Mouse (Mus musculus): ENCODE results near the gene Glb1l. TPM values are rescaled to one million over a fixed set of nuclear protein-coding genes. Genes with fewer than 3 reads are reported as not detected.

Gene Glb1l
- polyA plus RNA-seq, 1 experiment: 2.0 TPM

- TF ChIP-seq MYOD1 (IDR thresholded peaks at IDR 0.05; ENCODE audit: control insufficient read depth in 1 of 3, insufficient read length in 2 of 3, low read depth in 2 of 3) (peak in 1 of 3 experiments; percentile 70), MYOG (IDR thresholded peaks at IDR 0.05; ENCODE audit: control insufficient read depth in 1 of 3, insufficient read depth in 1 of 3, insufficient read length in 2 of 3, low read depth in 2 of 3) (peak in 1 of 3 experiments; percentile 68), TCF12 (IDR thresholded peaks at IDR 0.05; ENCODE audit: insufficient read depth, poor library complexity, severe bottlenecking) (no peak), CEBPB (IDR thresholded peaks at IDR 0.05; ENCODE audit: insufficient read depth, poor library complexity, severe bottlenecking) (no peak)
- Histone ChIP-seq H3ac (ENCODE audit: control insufficient read depth, insufficient read length) (no peak overlapping the region), H3K36me3 (ENCODE audit: control insufficient read depth, insufficient read depth) (no peaks in the 10 kb centered on the region), H3K4me2 (ENCODE audit: low read depth) (peak overlapping the region; percentile 82), H3K79me2 (ENCODE audit: control insufficient read depth, insufficient read depth) (no peaks in the 10 kb centered on the region), H3K27me3 (ENCODE audit: control insufficient read depth, insufficient read depth, insufficient read length) (no peaks in the 10 kb centered on the region), H3K4me3 (no peak overlapping the region)
Measured at GRCm38 (mm10) chr1:75231224-75231623, 20.6 kb upstream of the Glb1l start.

DNA sequence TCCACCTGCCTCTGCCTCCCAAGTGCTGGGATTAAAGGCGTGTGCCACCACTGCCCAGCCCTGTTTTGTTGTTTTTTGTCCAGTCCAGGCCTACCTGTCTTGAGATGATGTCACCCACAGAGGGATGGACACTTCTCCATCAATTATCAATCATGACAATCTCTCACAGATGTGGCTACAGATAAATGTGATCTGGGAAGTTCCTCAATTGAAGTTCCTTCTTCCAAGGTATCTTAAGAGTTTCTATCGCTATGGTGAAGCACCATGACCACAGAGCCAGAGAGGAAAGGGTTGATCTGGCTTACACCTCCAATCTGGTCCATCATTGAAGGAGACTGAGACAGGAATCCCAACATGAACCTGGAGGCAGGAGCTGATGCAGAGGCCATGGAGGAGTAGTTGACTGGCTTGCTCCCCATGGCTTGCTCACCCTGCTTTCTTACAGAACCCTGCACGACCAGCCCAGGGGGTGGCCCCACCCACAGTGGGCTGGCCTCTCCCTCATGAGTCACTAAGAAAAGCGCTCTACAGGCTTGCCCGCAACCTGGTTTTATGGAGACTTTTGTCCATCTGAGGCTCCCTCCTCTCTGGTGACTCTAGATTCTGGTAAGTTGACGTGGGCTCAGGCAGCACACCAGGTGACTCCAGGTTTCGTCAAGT is 19.9 kb upstream of the Glb1l start:
- TF ChIP-seq CEBPB (IDR thresholded peaks at IDR 0.05; ENCODE audit: insufficient read depth, poor library complexity, severe bottlenecking): no peak
- peak; percentile 31 for TF ChIP-seq POLR2A (IDR thresholded peaks at IDR 0.05; ENCODE audit: insufficient read length, low read depth)
- no peak for TF ChIP-seq SRF (IDR thresholded peaks at IDR 0.05; ENCODE audit: control insufficient read depth, insufficient read length, low read depth)
- peak; percentile 55 for TF ChIP-seq POLR2AphosphoS2 (IDR thresholded peaks at IDR 0.05; ENCODE audit: insufficient read length, low read depth)
- TF ChIP-seq MAX (IDR thresholded peaks at IDR 0.05; ENCODE audit: low read depth): no peak
- no peaks in the 10 kb centered on the region for H3K36me3 ChIP-seq (ENCODE audit: control insufficient read depth, insufficient read depth)
- H3K4me2 ChIP-seq (ENCODE audit: low read depth): peak overlapping the region; percentile 82
- H3ac ChIP-seq (ENCODE audit: control insufficient read depth, insufficient read length): no peak overlapping the region
- no peak overlapping the region for H3K4me3 ChIP-seq
- no peaks in the 10 kb centered on the region for H3K79me2 ChIP-seq (ENCODE audit: control insufficient read depth, insufficient read depth)
- no peaks in the 10 kb centered on the region for H3K27me3 ChIP-seq (ENCODE audit: control insufficient read depth, insufficient read depth, insufficient read length)

- Histone ChIP-seq H3K4me3 (no peak overlapping the region), H3ac (ENCODE audit: control insufficient read depth, insufficient read length) (no peak overlapping the region), H3K36me3 (ENCODE audit: control insufficient read depth, insufficient read depth) (no peaks in the 10 kb centered on the region), H3K4me2 (ENCODE audit: low read depth) (peak overlapping the region; percentile 28), H3K79me2 (ENCODE audit: control insufficient read depth, insufficient read depth) (no peaks in the 10 kb centered on the region), H3K27me3 (ENCODE audit: control insufficient read depth, insufficient read depth, insufficient read length) (no peaks in the 10 kb centered on the region)
- TF ChIP-seq TCF3 (IDR thresholded peaks at IDR 0.05; ENCODE audit: insufficient read length, low read depth): no peak
- TF ChIP-seq SRF (IDR thresholded peaks at IDR 0.05; ENCODE audit: control insufficient read depth, insufficient read length, low read depth): no peak
- TF ChIP-seq MYOG (IDR thresholded peaks at IDR 0.05; ENCODE audit: control insufficient read depth in 1 of 3, insufficient read depth in 1 of 3, insufficient read length in 2 of 3, low read depth in 2 of 3): no peak
- no peak for TF ChIP-seq MAX (IDR thresholded peaks at IDR 0.05; ENCODE audit: low read depth)
- TF ChIP-seq POLR2A (IDR thresholded peaks at IDR 0.05; ENCODE audit: insufficient read length, low read depth): no peak
- TF ChIP-seq POLR2AphosphoS2 (IDR thresholded peaks at IDR 0.05; ENCODE audit: insufficient read length, low read depth): no peak
- no peak for TF ChIP-seq CEBPB (IDR thresholded peaks at IDR 0.05; ENCODE audit: insufficient read depth, poor library complexity, severe bottlenecking)
- no peak for TF ChIP-seq TCF12 (IDR thresholded peaks at IDR 0.05; ENCODE audit: insufficient read depth, poor library complexity, severe bottlenecking)
- TF ChIP-seq E2F4 (IDR thresholded peaks at IDR 0.05; ENCODE audit: insufficient read depth): no peak
- TF ChIP-seq MYOD1 (IDR thresholded peaks at IDR 0.05; ENCODE audit: control insufficient read depth in 1 of 3, insufficient read length in 2 of 3, low read depth in 2 of 3): no peak
- no peak for TF ChIP-seq REST (IDR thresholded peaks at IDR 0.05; ENCODE audit: insufficient read depth, insufficient read length)
- no peak for TF ChIP-seq USF1 (IDR thresholded peaks at IDR 0.05; ENCODE audit: low read depth)
Measured at GRCm38 (mm10) chr1:75229158-75229557, 18.5 kb upstream of the Glb1l start.

DNA sequence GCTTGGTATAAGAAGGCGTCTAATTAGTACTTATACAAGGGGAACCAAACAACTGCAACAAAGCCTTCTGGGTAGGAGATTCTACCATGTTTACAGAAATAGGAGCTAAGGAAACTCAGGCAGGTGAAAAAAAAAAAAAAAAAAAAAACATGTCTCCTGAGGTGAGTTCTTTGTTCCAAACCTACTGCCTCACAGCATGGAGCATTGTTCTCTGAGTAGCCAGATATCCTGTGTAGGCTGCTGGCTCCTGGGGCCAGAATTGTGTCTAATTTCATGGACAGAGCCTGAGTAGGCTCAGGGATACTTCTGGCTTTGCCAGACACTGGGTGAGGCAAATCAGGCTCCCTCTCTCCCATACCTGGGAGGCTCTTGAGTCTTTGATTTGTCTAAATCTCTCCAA is 17.0 kb upstream of the Glb1l start:
- no peaks in the 10 kb centered on the region for H3K79me2 ChIP-seq (ENCODE audit: control insufficient read depth, insufficient read depth)
- no peak overlapping the region for H3K4me3 ChIP-seq
- no peak for TF ChIP-seq TCF12 (IDR thresholded peaks at IDR 0.05; ENCODE audit: insufficient read depth, poor library complexity, severe bottlenecking)
- TF ChIP-seq MAX (IDR thresholded peaks at IDR 0.05; ENCODE audit: low read depth): no peak
- TF ChIP-seq MYOG (IDR thresholded peaks at IDR 0.05; ENCODE audit: control insufficient read depth in 1 of 3, insufficient read depth in 1 of 3, insufficient read length in 2 of 3, low read depth in 2 of 3): no peak
- no peak for TF ChIP-seq REST (IDR thresholded peaks at IDR 0.05; ENCODE audit: insufficient read depth, insufficient read length)
- no peak for TF ChIP-seq CEBPB (IDR thresholded peaks at IDR 0.05; ENCODE audit: insufficient read depth, poor library complexity, severe bottlenecking)
- TF ChIP-seq MYOD1 (IDR thresholded peaks at IDR 0.05; ENCODE audit: control insufficient read depth in 1 of 3, insufficient read length in 2 of 3, low read depth in 2 of 3): no peak
- no peak for TF ChIP-seq USF1 (IDR thresholded peaks at IDR 0.05; ENCODE audit: low read depth)
- no peak for TF ChIP-seq POLR2A (IDR thresholded peaks at IDR 0.05; ENCODE audit: insufficient read length, low read depth)
- TF ChIP-seq SRF (IDR thresholded peaks at IDR 0.05; ENCODE audit: control insufficient read depth, insufficient read length, low read depth): no peak
- TF ChIP-seq E2F4 (IDR thresholded peaks at IDR 0.05; ENCODE audit: insufficient read depth): no peak
- TF ChIP-seq TCF3 (IDR thresholded peaks at IDR 0.05; ENCODE audit: insufficient read length, low read depth): no peak
- no peak for TF ChIP-seq POLR2AphosphoS2 (IDR thresholded peaks at IDR 0.05; ENCODE audit: insufficient read length, low read depth)
- no peaks in the 10 kb centered on the region for H3K36me3 ChIP-seq (ENCODE audit: control insufficient read depth, insufficient read depth)
- H3K27me3 ChIP-seq (ENCODE audit: control insufficient read depth, insufficient read depth, insufficient read length): no peaks in the 10 kb centered on the region
- H3K4me2 ChIP-seq (ENCODE audit: low read depth): no peak overlapping the region
- no peak overlapping the region for H3ac ChIP-seq (ENCODE audit: control insufficient read depth, insufficient read length)

DNA sequence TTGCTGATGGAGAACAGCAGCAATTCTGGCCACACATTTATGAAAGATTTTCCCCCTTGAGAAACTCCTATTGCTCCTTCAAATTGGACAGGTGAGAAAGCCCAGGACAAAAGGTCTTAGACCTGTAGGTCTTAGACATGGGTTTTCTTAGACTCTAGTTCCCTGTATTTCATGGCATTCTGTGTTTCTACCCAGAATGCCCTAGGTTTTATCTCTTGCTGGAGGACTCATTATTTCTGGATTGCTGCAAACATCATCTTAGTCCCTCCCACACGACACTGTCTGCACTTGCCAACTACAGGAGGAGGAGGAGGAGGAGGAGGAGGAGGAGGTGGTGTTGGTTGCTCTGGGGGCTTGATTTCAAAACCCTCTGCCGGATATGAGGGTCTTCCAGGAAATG is 15.5 kb upstream of the Glb1l start:
- H3K36me3 ChIP-seq (ENCODE audit: control insufficient read depth, insufficient read depth): no peaks in the 10 kb centered on the region
- no peaks in the 10 kb centered on the region for H3K79me2 ChIP-seq (ENCODE audit: control insufficient read depth, insufficient read depth)
- TF ChIP-seq REST (IDR thresholded peaks at IDR 0.05; ENCODE audit: insufficient read depth, insufficient read length) (no peak), USF1 (IDR thresholded peaks at IDR 0.05; ENCODE audit: low read depth) (no peak), POLR2AphosphoS2 (IDR thresholded peaks at IDR 0.05; ENCODE audit: insufficient read length, low read depth) (no peak), MYOG (IDR thresholded peaks at IDR 0.05; ENCODE audit: control insufficient read depth in 1 of 3, insufficient read depth in 1 of 3, insufficient read length in 2 of 3, low read depth in 2 of 3) (no peak), POLR2A (IDR thresholded peaks at IDR 0.05; ENCODE audit: insufficient read length, low read depth) (no peak), MAX (IDR thresholded peaks at IDR 0.05; ENCODE audit: low read depth) (no peak), MYOD1 (IDR thresholded peaks at IDR 0.05; ENCODE audit: control insufficient read depth in 1 of 3, insufficient read length in 2 of 3, low read depth in 2 of 3) (no peak), TCF12 (IDR thresholded peaks at IDR 0.05; ENCODE audit: insufficient read depth, poor library complexity, severe bottlenecking) (no peak), E2F4 (IDR thresholded peaks at IDR 0.05; ENCODE audit: insufficient read depth) (no peak), CEBPB (IDR thresholded peaks at IDR 0.05; ENCODE audit: insufficient read depth, poor library complexity, severe bottlenecking) (no peak)
- H3K27me3 ChIP-seq (ENCODE audit: control insufficient read depth, insufficient read depth, insufficient read length): no peaks in the 10 kb centered on the region
- no peak overlapping the region for H3ac ChIP-seq (ENCODE audit: control insufficient read depth, insufficient read length)
- H3K4me3 ChIP-seq: no peak overlapping the region
- no peak overlapping the region for H3K4me2 ChIP-seq (ENCODE audit: low read depth)
